Mouse (Mus musculus): ENCODE results near the gene Lats2. TPM values are rescaled to one million over a fixed set of nuclear protein-coding genes. Genes with fewer than 3 reads are reported as not detected.

Lats2 gene
- polyA plus RNA-seq, 1 experiment from 2014 or later: 23.3 TPM

- H3K36me3 ChIP-seq: peaks cover 10% of the 10 kb centered on the region; the same call in 1 of the 2 replicates
- no peak overlapping the region for H3K9ac ChIP-seq
- no peak for ATAC-seq (ENCODE audit: insufficient number of reproducible peaks, low FRiP score, low TSS enrichment, low read depth)
- 79% methylated on average over 6 of the region's 6 CpGs for WGBS
- H3K27me3 ChIP-seq: no peaks in the 10 kb centered on the region
- peaks cover 31% of the 10 kb centered on the region for H3K4me1 ChIP-seq
- no peaks in the 10 kb centered on the region for H3K9me3 ChIP-seq (replicated peaks)
- H3K27ac ChIP-seq (replicated peaks): no peak overlapping the region
- H3K4me2 ChIP-seq (replicated peaks): no peak overlapping the region
- no peak overlapping the region for H3K4me3 ChIP-seq (replicated peaks)
Observed at GRCm38 (mm10) chr14:57711059-57711458, 47.1 kb downstream of the Lats2 start.

GRCm38 (mm10) chr14:57709171-57709570, 49.0 kb downstream of the Lats2 start:
- 64% methylated on average over 10 of the region's 10 CpGs for WGBS

GRCm38 (mm10) chr14:57708580-57708979, 49.6 kb downstream of the Lats2 start:
- 70% methylated on average over 7 of the region's 7 CpGs for WGBS
- Histone ChIP-seq H3K36me3 (peaks cover 12% of the 10 kb centered on the region; the same call in 1 of the 2 replicates), H3K27ac (replicated peaks) (0 out of 2 replicates have a peak overlapping the region, but pooled peaks have one; percentile 5), H3K9ac (no peak overlapping the region), H3K4me1 (peaks cover 31% of the 10 kb centered on the region), H3K9me3 (replicated peaks) (no peaks in the 10 kb centered on the region), H3K27me3 (no peaks in the 10 kb centered on the region), H3K4me3 (replicated peaks) (no peak overlapping the region), H3K4me2 (replicated peaks) (no peak overlapping the region)
- no peak for ATAC-seq (ENCODE audit: insufficient number of reproducible peaks, low FRiP score, low TSS enrichment, low read depth)

More at GRCm38 (mm10) chr14:57709171-57709570, 49.0 kb downstream of the Lats2 start:
- Histone ChIP-seq H3K9me3 (replicated peaks) (no peaks in the 10 kb centered on the region), H3K27ac (replicated peaks) (peak overlapping the region; percentile 52), H3K36me3 (peaks cover 15% of the 10 kb centered on the region; the same call in 1 of the 2 replicates), H3K9ac (no peak overlapping the region), H3K4me1 (peaks cover 31% of the 10 kb centered on the region), H3K27me3 (no peaks in the 10 kb centered on the region), H3K4me2 (replicated peaks) (no peak overlapping the region), H3K4me3 (replicated peaks) (no peak overlapping the region)
- ATAC-seq (ENCODE audit: insufficient number of reproducible peaks, low FRiP score, low TSS enrichment, low read depth): peak; percentile 41; the same call in 1 of the 2 replicates

GRCm38 (mm10) chr14:57707100-57707893, 50.9 kb downstream of the Lats2 start:
- H3K4me1 ChIP-seq: peaks cover 31% of the 10 kb centered on the region
- 33% methylated on average over 18 of the region's 18 CpGs for WGBS
- ATAC-seq (ENCODE audit: insufficient number of reproducible peaks, low FRiP score, low TSS enrichment, low read depth): peak; percentile 41
- peaks cover 14% of the 10 kb centered on the region; the same call in 1 of the 2 replicates for H3K36me3 ChIP-seq
- no peak overlapping the region for H3K9ac ChIP-seq
- no peak overlapping the region; the same call in 1 of the 2 replicates for H3K4me2 ChIP-seq (replicated peaks)
- H3K9me3 ChIP-seq (replicated peaks): no peaks in the 10 kb centered on the region
- H3K27me3 ChIP-seq: no peaks in the 10 kb centered on the region
- peak overlapping the region; percentile 86 for H3K27ac ChIP-seq (replicated peaks)
- H3K4me3 ChIP-seq (replicated peaks): no peak overlapping the region

GRCm38 (mm10) chr14:57706760-57707099, 51.5 kb downstream of the Lats2 start:
- ATAC-seq (ENCODE audit: insufficient number of reproducible peaks, low FRiP score, low TSS enrichment, low read depth): no peak
- no peak overlapping the region for H3K4me2 ChIP-seq (replicated peaks)
- peak overlapping the region; percentile 86 for H3K27ac ChIP-seq (replicated peaks)
- peaks cover 20% of the 10 kb centered on the region; the same call in 1 of the 2 replicates for H3K36me3 ChIP-seq
- H3K4me1 ChIP-seq: peaks cover 31% of the 10 kb centered on the region
- no peak overlapping the region for H3K9ac ChIP-seq
- no peaks in the 10 kb centered on the region for H3K27me3 ChIP-seq
- no peaks in the 10 kb centered on the region for H3K9me3 ChIP-seq (replicated peaks)
- H3K4me3 ChIP-seq (replicated peaks): no peak overlapping the region
- WGBS: 66% methylated on average over 4 of the region's 4 CpGs

- Histone ChIP-seq H3K9me3 (replicated peaks) (no peaks in the 10 kb centered on the region), H3K4me2 (replicated peaks) (no peak overlapping the region), H3K36me3 (peaks cover 20% of the 10 kb centered on the region; the same call in 1 of the 2 replicates), H3K9ac (no peak overlapping the region), H3K4me3 (replicated peaks) (no peak overlapping the region), H3K27me3 (no peaks in the 10 kb centered on the region), H3K4me1 (peaks cover 31% of the 10 kb centered on the region), H3K27ac (replicated peaks) (no peak overlapping the region)
- ATAC-seq (ENCODE audit: insufficient number of reproducible peaks, low FRiP score, low TSS enrichment, low read depth): no peak
- 88% methylated on average over 4 of the region's 4 CpGs for WGBS
Observed at GRCm38 (mm10) chr14:57705759-57706158, 52.4 kb downstream of the Lats2 start.

- no peak overlapping the region for H3K4me3 ChIP-seq (replicated peaks)
- H3K27me3 ChIP-seq: no peaks in the 10 kb centered on the region
- ATAC-seq (ENCODE audit: insufficient number of reproducible peaks, low FRiP score, low TSS enrichment, low read depth): no peak
- 86% methylated on average over 4 of the region's 4 CpGs for WGBS
- H3K36me3 ChIP-seq: peaks cover 26% of the 10 kb centered on the region
- H3K27ac ChIP-seq (replicated peaks): no peak overlapping the region
- H3K4me1 ChIP-seq: peaks cover 31% of the 10 kb centered on the region
- no peak overlapping the region for H3K4me2 ChIP-seq (replicated peaks)
- no peak overlapping the region for H3K9ac ChIP-seq
- no peaks in the 10 kb centered on the region for H3K9me3 ChIP-seq (replicated peaks)
Observed at GRCm38 (mm10) chr14:57705075-57705474, 53.1 kb downstream of the Lats2 start.

GRCm38 (mm10) chr14:57701915-57702477, 56.2 kb downstream of the Lats2 start:
- Histone ChIP-seq H3K27me3 (no peaks in the 10 kb centered on the region), H3K9ac (no peak overlapping the region), H3K4me1 (peaks cover 8% of the 10 kb centered on the region; the same call in 1 of the 2 replicates), H3K4me3 (replicated peaks) (no peak overlapping the region), H3K4me2 (replicated peaks) (no peak overlapping the region), H3K9me3 (replicated peaks) (no peaks in the 10 kb centered on the region), H3K27ac (replicated peaks) (peak overlapping the region; percentile 12), H3K36me3 (peaks cover 49% of the 10 kb centered on the region)
- 38% methylated on average over 12 of the region's 12 CpGs for WGBS
- ATAC-seq (ENCODE audit: insufficient number of reproducible peaks, low FRiP score, low TSS enrichment, low read depth): 0 out of 2 replicates have a peak, but pooled peaks have one; percentile 40

GRCm38 (mm10) chr14:57699461-57699970, 58.7 kb downstream of the Lats2 start:
- ATAC-seq (ENCODE audit: insufficient number of reproducible peaks, low FRiP score, low TSS enrichment, low read depth): no peak
- WGBS: 95% methylated on average over 33 of the region's 33 CpGs
- no peaks in the 10 kb centered on the region for H3K27me3 ChIP-seq

GRCm38 (mm10) chr14:57699016-57699415, 59.2 kb downstream of the Lats2 start:
- Histone ChIP-seq H3K4me3 (replicated peaks) (no peak overlapping the region), H3K4me1 (no peaks in the 10 kb centered on the region), H3K4me2 (replicated peaks) (no peak overlapping the region), H3K27ac (replicated peaks) (no peak overlapping the region), H3K36me3 (peaks cover 73% of the 10 kb centered on the region), H3K27me3 (no peaks in the 10 kb centered on the region), H3K9me3 (replicated peaks) (no peaks in the 10 kb centered on the region), H3K9ac (no peak overlapping the region)
- 88% methylated on average over 10 of the region's 10 CpGs for WGBS
- ATAC-seq (ENCODE audit: insufficient number of reproducible peaks, low FRiP score, low TSS enrichment, low read depth): no peak

More at GRCm38 (mm10) chr14:57699461-57699970, 58.7 kb downstream of the Lats2 start:
- Histone ChIP-seq H3K9ac (no peak overlapping the region), H3K4me1 (no peaks in the 10 kb centered on the region), H3K4me2 (replicated peaks) (no peak overlapping the region), H3K36me3 (peaks cover 68% of the 10 kb centered on the region), H3K27ac (replicated peaks) (no peak overlapping the region), H3K4me3 (replicated peaks) (no peak overlapping the region), H3K9me3 (replicated peaks) (no peaks in the 10 kb centered on the region)

GRCm38 (mm10) chr14:57696066-57696465, 62.1 kb downstream of the Lats2 start:
- no peak overlapping the region for H3K4me2 ChIP-seq (replicated peaks)
- H3K4me1 ChIP-seq: no peaks in the 10 kb centered on the region
- no peaks in the 10 kb centered on the region for H3K27me3 ChIP-seq
- no peak overlapping the region for H3K4me3 ChIP-seq (replicated peaks)
- H3K9me3 ChIP-seq (replicated peaks): no peaks in the 10 kb centered on the region
- peaks cover 81% of the 10 kb centered on the region for H3K36me3 ChIP-seq
- H3K27ac ChIP-seq (replicated peaks): no peak overlapping the region
- no peak for ATAC-seq (ENCODE audit: insufficient number of reproducible peaks, low FRiP score, low TSS enrichment, low read depth)
- H3K9ac ChIP-seq: no peak overlapping the region
- 83% methylated on average over 15 of the region's 15 CpGs for WGBS
